Mouse (Mus musculus) MEL (cell line): ENCODE results near the gene H2-K1.

ENCODE experiments used
- CHD2 ChIP-seq: IDR thresholded peaks from 2 replicates; pipeline ENCODE4 v1.6.1; 2011; ENCODE audit warnings: low read length, improper control_type of control experiment
- CTCF ChIP-seq, 3 experiments: IDR thresholded peaks in 2 of 3; conservative IDR thresholded peaks in 1 of 3; 2 replicates each; pipeline ENCODE4 v1.5.1; 2011 to 2012; ENCODE audit warnings: low read length in 3 of 3, low read depth in 2 of 3, mild to moderate bottlenecking in 2 of 3, improper control_type of control experiment in 1 of 3, inconsistent platforms in 1 of 3, mixed read lengths in 1 of 3, moderate library complexity in 1 of 3; ENCODE audit not compliant: control insufficient read depth in 1 of 3, insufficient read depth in 1 of 3, poor library complexity in 1 of 3, severe bottlenecking in 1 of 3
- E2F4 ChIP-seq: IDR thresholded peaks from 2 replicates; pipeline ENCODE4 v1.6.1; 2011; ENCODE audit warnings: low read depth, low read length, improper control_type of control experiment, borderline replicate concordance
- EP300 ChIP-seq, 2 experiments: IDR thresholded peaks; 2 replicates each; pipeline ENCODE4 v1.6.1; 2011; ENCODE audit warnings: improper control_type of control experiment in 2 of 2, low read length in 2 of 2, low read depth in 1 of 2, mild to moderate bottlenecking in 1 of 2
- ETS1 ChIP-seq: IDR thresholded peaks from 2 replicates; pipeline ENCODE4 v1.6.1; 2012; ENCODE audit warnings: low read depth, mild to moderate bottlenecking, inconsistent platforms, low read length, improper control_type of control experiment, moderate library complexity
- MAZ ChIP-seq: IDR thresholded peaks from 2 replicates; pipeline ENCODE4 v1.6.1; 2012; ENCODE audit warnings: low read depth, mild to moderate bottlenecking, inconsistent platforms, low read length, improper control_type of control experiment
- POLR2A ChIP-seq, 2 experiments: IDR thresholded peaks; 2 replicates each; pipeline ENCODE4 v1.6.1; 2011 to 2012; ENCODE audit warnings: low read length in 2 of 2, mild to moderate bottlenecking in 2 of 2, control low read depth in 1 of 2, improper control_type of control experiment in 1 of 2, low read depth in 1 of 2, moderate library complexity in 1 of 2; ENCODE audit not compliant: control insufficient read depth in 1 of 2, insufficient read depth in 1 of 2, poor library complexity in 1 of 2
- TAL1 ChIP-seq: IDR thresholded peaks from 2 replicates; pipeline ENCODE4 v1.6.1; 2012; ENCODE audit warnings: mild to moderate bottlenecking, inconsistent platforms, low read length, moderate library complexity, mixed read lengths
- TCF12 ChIP-seq: IDR thresholded peaks from 2 replicates; pipeline ENCODE4 v1.6.1; 2014; ENCODE audit warnings: low read depth, mild to moderate bottlenecking, inconsistent platforms, low read length, improper control_type of control experiment, moderate library complexity
- USF1 ChIP-seq: IDR thresholded peaks from 2 replicates; pipeline ENCODE4 v1.6.1; 2014; ENCODE audit warnings: low read depth, mild to moderate bottlenecking, inconsistent platforms, low read length, improper control_type of control experiment, moderate library complexity
- ZNF384 ChIP-seq: IDR thresholded peaks from 2 replicates; pipeline ENCODE4 v1.6.1; 2012; ENCODE audit warnings: low read depth, mild to moderate bottlenecking, inconsistent platforms, low read length, improper control_type of control experiment

DNA sequence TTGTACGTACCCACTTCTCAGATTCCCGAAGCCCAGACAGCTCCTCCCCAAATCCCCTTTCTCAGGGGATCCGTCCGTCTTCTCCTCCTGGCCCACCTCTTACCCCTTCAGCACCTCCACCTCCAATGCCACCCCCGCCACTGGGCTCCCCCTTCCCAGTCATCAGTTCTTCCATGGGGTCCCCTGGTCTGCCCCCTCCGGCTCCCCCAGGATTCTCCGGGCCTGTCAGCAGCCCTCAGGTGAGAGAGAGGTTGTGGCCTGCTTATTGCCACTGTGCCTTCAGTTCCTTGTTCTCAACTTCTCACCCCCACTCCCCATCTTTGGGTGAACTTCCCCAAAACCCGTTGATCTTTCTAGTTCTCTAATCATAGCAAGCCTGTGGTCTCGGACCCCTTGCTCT, 32.7 kb upstream of the H2-K1 start:
- TF ChIP-seq POLR2A (IDR thresholded peaks at IDR 0.05; ENCODE audit: control insufficient read depth in 1 of 2, insufficient read depth in 1 of 2, low read depth in 1 of 2, low read length in 2 of 2, poor library complexity in 1 of 2) (0 out of 4 replicates have a peak, but pooled peaks of 1 of the 2 experiments have one; percentile 36), ETS1 (peak; percentile 40; the same call in 1 of the 2 replicates), CTCF (IDR thresholded peaks at IDR 0.05 in 2 of 3, conservative IDR thresholded peaks at IDR 0.05 in 1 of 3; ENCODE audit: control insufficient read depth in 1 of 3, insufficient read depth in 1 of 3, low read depth in 2 of 3, low read length in 3 of 3, poor library complexity in 1 of 3, severe bottlenecking in 1 of 3) (no peak), MAZ (peak; percentile 61; the same call in 1 of the 2 replicates), EP300 (IDR thresholded peaks at IDR 0.05; ENCODE audit: low read depth in 1 of 2, low read length in 2 of 2) (peak in 1 of 2 experiments; percentile 49; a peak in 1 of 4 replicates), CHD2 (no peak), E2F4 (no peak), TAL1 (no peak), ZNF384 (no peak), TCF12 (no peak), USF1 (no peak)
